Mouse (Mus musculus) liver, embryonic 13.5 days (tissue): Measurements from ENCODE around the gene BC025446. TPM values are rescaled to one million over a fixed set of nuclear protein-coding genes. Genes with fewer than 3 reads are reported as not detected.

Experiments used
- ATAC-seq: fragments of 200-750 bp; cut with Nextera tagmentation; 2 replicates; pipeline ENCODE4 v1.8.0; 2017; ENCODE audit warnings: low read depth, mild to moderate bottlenecking, moderate number of reproducible peaks, moderate library complexity
- DNase-seq: peaks from one replicate; pipeline ENCODE4 v3.0.0; 2022
- H3K27ac ChIP-seq: fragments of 300-500 bp; sonication (generic); 2 replicates; pipeline ENCODE4 v1.5.1; 2015; ENCODE audit warnings: moderate library complexity, mild to moderate bottlenecking, inconsistent platforms
- H3K27me3 ChIP-seq: fragments of 300-500 bp; sonication (generic); 2 replicates; pipeline ENCODE4 v1.6.1; 2015; ENCODE audit warnings: mild to moderate bottlenecking, inconsistent platforms
- H3K36me3 ChIP-seq: fragments of 300-500 bp; sonication (generic); 2 replicates; pipeline ENCODE4 v1.6.1; 2015; ENCODE audit warnings: mild to moderate bottlenecking, inconsistent platforms
- H3K4me1 ChIP-seq: fragments of 300-500 bp; sonication (generic); replicated peaks from 2 replicates; pipeline ENCODE4 v1.6.1; 2015; ENCODE audit warnings: inconsistent platforms
- H3K4me2 ChIP-seq: fragments of 300-500 bp; sonication (generic); 2 replicates; pipeline ENCODE4 v1.6.1; 2015; ENCODE audit warnings: inconsistent platforms, mild to moderate bottlenecking, moderate library complexity
- H3K4me3 ChIP-seq: fragments of 300-500 bp; sonication (generic); replicated peaks from 2 replicates; pipeline ENCODE4 v1.5.1; 2015; ENCODE audit warnings: mild to moderate bottlenecking, inconsistent platforms
- H3K9ac ChIP-seq: fragments of 300-500 bp; sonication (generic); 2 replicates; pipeline ENCODE4 v1.6.1; 2015; ENCODE audit warnings: mild to moderate bottlenecking, inconsistent platforms
- H3K9me3 ChIP-seq: fragments of 300-500 bp; sonication (generic); replicated peaks from 2 replicates; pipeline ENCODE4 v1.6.1; 2016; ENCODE audit warnings: inconsistent platforms
- WGBS: fragments of 180-500 bp; shearing (Covaris S2); methylation state at CpG from one replicate; pipeline ENCODE4 v1.1.7; 2015; ENCODE audit not compliant: insufficient replicate concordance; 5-methylcytosine and 5-hydroxymethylcytosine counted together
- polyA plus RNA-seq: library from polyadenylated mRNA; unstranded; fragments of >200 nt; fragmentation: Nextera tagmentation; extraction: Ambion mirVana; gene quantifications from 2 replicates; pipeline ENCODE4 v1.2.1, GENCODE M21; 2015

The BC025446 gene
- polyA plus RNA-seq, 1 experiment from 2014 or later = 1.5 TPM

DNA sequence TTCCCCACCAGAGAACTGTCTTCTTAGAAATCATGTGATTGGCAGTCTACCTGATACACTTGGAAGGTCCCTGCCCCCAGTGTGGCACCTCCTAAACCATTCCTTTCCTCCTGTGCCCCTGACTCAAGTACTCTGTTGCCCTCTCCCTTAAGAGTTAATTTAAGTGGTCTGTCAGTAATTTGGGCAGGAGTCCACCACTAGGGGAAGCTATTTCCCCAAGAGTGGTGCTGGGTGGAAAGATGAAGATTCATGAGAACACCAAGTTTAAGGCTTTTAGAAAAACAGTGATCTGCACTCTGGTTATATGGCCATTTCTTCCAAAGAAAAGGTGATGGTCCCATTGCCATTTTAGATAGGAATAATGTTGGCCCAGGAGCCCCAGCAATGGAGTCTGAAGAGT lies 49.7 kb downstream of the BC025446 start:
- Histone ChIP-seq H3K9me3 (no peaks in the 10 kb centered on the region), H3K9ac (no peak overlapping the region), H3K4me2 (no peak overlapping the region), H3K36me3 (no peaks in the 10 kb centered on the region), H3K4me3 (no peak overlapping the region), H3K27me3 (no peaks in the 10 kb centered on the region), H3K4me1 (no peaks in the 10 kb centered on the region), H3K27ac (no peak overlapping the region)
- ATAC-seq = no peak
- DNase-seq = no peak

- H3K27ac ChIP-seq = no peak overlapping the region
- H3K4me1 ChIP-seq = no peaks in the 10 kb centered on the region
- no peaks in the 10 kb centered on the region for H3K27me3 ChIP-seq
- DNase-seq (no peak), ATAC-seq (no peak)
- H3K4me3 ChIP-seq = no peak overlapping the region
- WGBS = 31% methylated on average over 1 of the region's 1 CpGs
- no peak overlapping the region for H3K4me2 ChIP-seq
- no peaks in the 10 kb centered on the region for H3K36me3 ChIP-seq
- no peaks in the 10 kb centered on the region for H3K9me3 ChIP-seq
- no peak overlapping the region for H3K9ac ChIP-seq
Observed at GRCm38 (mm10) chr15:75266626-75267025, 50.5 kb downstream of the BC025446 start.

DNA sequence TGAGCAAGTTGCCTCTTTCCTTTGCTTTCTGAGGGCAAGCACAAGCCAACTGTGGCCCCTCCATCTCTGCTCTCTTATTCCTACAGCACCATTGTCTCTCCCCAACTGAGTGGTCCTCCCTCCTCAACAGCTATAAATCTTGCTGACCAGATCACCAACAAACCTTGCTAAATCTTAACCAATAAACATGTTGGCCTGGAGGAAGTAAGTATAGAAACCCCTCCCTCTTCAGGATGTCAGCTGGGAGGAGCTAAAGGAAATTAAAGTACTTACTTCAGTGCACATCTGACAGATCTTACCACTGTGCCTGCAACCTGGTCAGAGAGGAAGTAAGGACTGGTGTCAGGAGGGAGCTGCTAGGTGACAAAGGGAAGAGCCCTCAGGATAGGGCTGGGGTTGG lies 51.9 kb downstream of the BC025446 start, which contains the start of gene Ly6f:
Gene Ly6f, plus strand, starts transcription at position 301 of the 400 bp plus-strand sequence.
- no peaks in the 10 kb centered on the region for H3K4me1 ChIP-seq

DNA sequence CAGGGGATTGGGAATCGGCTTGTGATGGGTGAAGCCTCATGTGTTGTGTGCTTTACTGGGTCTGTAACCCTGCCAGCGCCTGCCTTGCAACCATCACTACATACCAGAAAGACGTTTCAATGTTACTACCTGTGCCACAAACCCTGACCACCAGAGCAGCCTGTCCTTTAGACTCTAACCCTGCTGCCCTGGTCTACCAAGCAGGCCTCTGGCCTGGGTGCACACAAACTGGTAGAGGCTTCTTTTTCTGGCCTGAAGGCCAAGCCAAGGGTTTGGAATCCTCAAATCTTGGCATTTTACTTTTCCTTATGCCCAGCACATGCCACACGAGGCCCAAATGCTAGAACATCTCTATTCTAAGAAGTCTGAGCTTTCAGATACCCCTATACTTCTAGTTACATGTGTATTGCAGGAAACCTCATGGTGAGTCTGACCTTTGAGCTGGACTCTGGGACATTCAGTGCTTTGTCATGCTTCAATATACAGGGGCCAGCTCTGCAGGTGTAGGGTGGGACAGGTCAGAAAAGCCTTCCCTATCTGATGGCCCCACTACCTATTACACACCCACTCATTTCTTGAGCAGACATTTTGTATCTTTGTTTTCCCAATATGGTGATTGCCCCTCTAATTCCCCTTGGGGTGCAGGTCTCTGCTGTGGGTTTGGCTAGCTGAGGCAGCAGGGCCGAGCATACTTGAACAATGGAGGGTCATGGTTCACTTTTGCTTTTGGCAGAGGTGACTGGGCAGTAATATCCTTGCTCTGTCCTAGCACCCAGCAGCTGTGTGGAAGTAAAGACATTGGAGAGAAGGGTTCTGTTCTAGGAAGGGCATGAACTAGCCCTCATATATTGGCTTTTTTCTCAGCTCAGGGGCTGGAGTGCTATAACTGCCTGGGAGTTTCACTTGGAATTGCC lies 53.0 kb downstream of the BC025446 start:
- 50% methylated on average over 5 of the region's 5 CpGs for WGBS
- Histone ChIP-seq H3K9me3 (no peaks in the 10 kb centered on the region), H3K4me1 (no peaks in the 10 kb centered on the region), H3K27me3 (no peaks in the 10 kb centered on the region), H3K4me2 (no peak overlapping the region), H3K27ac (no peak overlapping the region), H3K9ac (no peak overlapping the region), H3K4me3 (no peak overlapping the region), H3K36me3 (no peaks in the 10 kb centered on the region)
- DNase-seq (no peak), ATAC-seq (no peak)

More for the DNA sequence above, 51.9 kb downstream of the BC025446 start, which contains the start of gene Ly6f:
- Histone ChIP-seq H3K27ac (no peak within 1 kb of the TSS), H3K27me3 (no peaks in the 10 kb centered on the region), H3K9ac (no peak within 1 kb of the TSS), H3K4me3 (no peak within 1 kb of the TSS), H3K36me3 (no peaks in the 10 kb centered on the region), H3K9me3 (no peaks in the 10 kb centered on the region), H3K4me2 (no peak within 1 kb of the TSS)
- ATAC-seq = no peak
- DNase-seq = no peak

- Histone ChIP-seq H3K36me3 (no peaks in the 10 kb centered on the region), H3K9me3 (no peaks in the 10 kb centered on the region), H3K27ac (no peak overlapping the region), H3K4me3 (no peak overlapping the region), H3K9ac (no peak overlapping the region), H3K4me1 (no peaks in the 10 kb centered on the region), H3K27me3 (no peaks in the 10 kb centered on the region), H3K4me2 (no peak overlapping the region)
- no peak for ATAC-seq
- no peak for DNase-seq
Observed at GRCm38 (mm10) chr15:75270169-75270568, 54.0 kb downstream of the BC025446 start.

DNA sequence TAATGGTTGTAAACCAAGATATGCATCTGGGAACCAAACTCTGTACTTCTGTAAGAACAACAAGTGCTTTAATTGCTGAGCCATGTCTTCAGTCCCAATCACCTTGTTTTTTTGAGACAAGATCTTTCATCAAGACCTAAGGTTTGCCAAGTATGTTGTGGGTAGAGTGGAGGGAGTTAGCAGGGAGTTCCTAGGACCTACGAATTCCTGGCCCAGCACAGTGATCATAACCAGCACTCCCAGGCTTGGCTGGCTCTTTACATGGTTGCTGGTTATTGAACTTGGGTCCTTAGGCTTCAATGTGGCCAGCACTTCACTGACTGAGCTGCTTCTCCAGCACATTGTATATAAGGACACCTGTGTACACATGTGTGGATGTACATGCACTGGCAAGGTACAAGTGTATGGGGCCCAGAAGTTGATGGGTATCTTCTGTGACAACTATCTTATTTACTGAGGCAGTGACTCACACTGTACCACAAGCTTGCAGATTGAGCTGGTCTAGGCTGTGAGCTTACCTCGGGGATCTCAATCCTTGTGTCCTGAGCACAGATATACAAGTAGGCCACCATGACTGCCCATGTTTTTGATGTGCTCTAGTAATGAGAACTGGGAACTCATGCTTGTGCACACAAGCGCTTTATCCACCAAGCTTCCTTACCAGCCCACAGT lies 54.7 kb downstream of the BC025446 start:
- WGBS = 46% methylated on average over 3 of the region's 3 CpGs
- H3K36me3 ChIP-seq = no peaks in the 10 kb centered on the region
- H3K9ac ChIP-seq = no peak overlapping the region
- no peaks in the 10 kb centered on the region for H3K27me3 ChIP-seq
- H3K4me1 ChIP-seq = no peaks in the 10 kb centered on the region
- DNase-seq = no peak
- H3K27ac ChIP-seq = no peak overlapping the region
- H3K9me3 ChIP-seq = no peaks in the 10 kb centered on the region
- no peak overlapping the region for H3K4me2 ChIP-seq
- H3K4me3 ChIP-seq = no peak overlapping the region
- ATAC-seq = no peak

- no peak for ATAC-seq
- Histone ChIP-seq H3K27me3 (no peaks in the 10 kb centered on the region), H3K4me2 (no peak overlapping the region), H3K4me1 (no peaks in the 10 kb centered on the region), H3K27ac (no peak overlapping the region), H3K9me3 (no peaks in the 10 kb centered on the region), H3K9ac (no peak overlapping the region), H3K36me3 (no peaks in the 10 kb centered on the region), H3K4me3 (no peak overlapping the region)
- 42% methylated on average over 1 of the region's 1 CpGs for WGBS
- DNase-seq = no peak
Observed at GRCm38 (mm10) chr15:75271426-75271825, 55.2 kb downstream of the BC025446 start.

DNA sequence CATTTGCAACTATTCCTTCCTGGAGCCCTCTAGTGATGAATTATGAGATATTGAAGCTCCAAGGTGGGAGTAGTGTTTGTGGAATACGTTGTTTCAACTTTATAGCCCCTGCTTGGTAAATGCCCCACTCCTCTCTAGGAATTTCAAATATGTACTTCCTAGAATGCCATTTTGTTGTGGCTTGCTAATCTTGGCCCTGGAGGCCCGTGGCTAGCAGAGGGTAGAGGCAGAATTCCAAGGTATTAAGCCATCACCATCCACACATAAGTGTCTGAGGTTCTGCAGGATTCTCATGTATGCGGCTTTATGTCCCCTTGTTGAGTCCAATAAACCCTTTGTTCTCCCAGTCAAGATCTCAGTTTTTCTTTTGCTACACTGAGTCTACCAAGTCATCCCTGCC lies 55.7 kb downstream of the BC025446 start:
- WGBS = 33% methylated on average over 3 of the region's 3 CpGs
- Histone ChIP-seq H3K9me3 (no peaks in the 10 kb centered on the region), H3K36me3 (no peaks in the 10 kb centered on the region), H3K27ac (no peak overlapping the region), H3K4me2 (no peak overlapping the region), H3K4me1 (no peaks in the 10 kb centered on the region), H3K9ac (no peak overlapping the region), H3K27me3 (no peaks in the 10 kb centered on the region), H3K4me3 (no peak overlapping the region)
- ATAC-seq = no peak
- no peak for DNase-seq

Other genes starting within 250 kb of the BC025446 start
- gene Ly6i, start 232.9 kb upstream of the BC025446 start, polyA plus RNA-seq = not detected in 2 replicates
- gene Ly6a, start 218.3 kb upstream of the BC025446 start, polyA plus RNA-seq = 2.9 and 3.3 TPM in 2 replicates
- gene Ly6c1, start 167.5 kb upstream of the BC025446 start, polyA plus RNA-seq = 0.48 and 0.60 TPM in 2 replicates
- 8.9 and 10.4 TPM in 2 replicates for gene Ly6c2, start 104.4 kb upstream of the BC025446 start, polyA plus RNA-seq
- gene Ly6g, start 61.1 kb upstream of the BC025446 start, polyA plus RNA-seq = 0.22 and 0.41 TPM in 2 replicates
- not detected in 2 replicates for gene Ly6f, start 52.0 kb downstream of the BC025446 start, polyA plus RNA-seq